Mouse (Mus musculus): ENCODE measurements around the gene Setd2. TPM values are rescaled to one million over a fixed set of nuclear protein-coding genes. Genes with fewer than 3 reads are reported as not detected.

Setd2 gene
- total and polyA plus RNA-seq, 3 experiments: 28.2 to 105 (median 59.2) TPM

DNA sequence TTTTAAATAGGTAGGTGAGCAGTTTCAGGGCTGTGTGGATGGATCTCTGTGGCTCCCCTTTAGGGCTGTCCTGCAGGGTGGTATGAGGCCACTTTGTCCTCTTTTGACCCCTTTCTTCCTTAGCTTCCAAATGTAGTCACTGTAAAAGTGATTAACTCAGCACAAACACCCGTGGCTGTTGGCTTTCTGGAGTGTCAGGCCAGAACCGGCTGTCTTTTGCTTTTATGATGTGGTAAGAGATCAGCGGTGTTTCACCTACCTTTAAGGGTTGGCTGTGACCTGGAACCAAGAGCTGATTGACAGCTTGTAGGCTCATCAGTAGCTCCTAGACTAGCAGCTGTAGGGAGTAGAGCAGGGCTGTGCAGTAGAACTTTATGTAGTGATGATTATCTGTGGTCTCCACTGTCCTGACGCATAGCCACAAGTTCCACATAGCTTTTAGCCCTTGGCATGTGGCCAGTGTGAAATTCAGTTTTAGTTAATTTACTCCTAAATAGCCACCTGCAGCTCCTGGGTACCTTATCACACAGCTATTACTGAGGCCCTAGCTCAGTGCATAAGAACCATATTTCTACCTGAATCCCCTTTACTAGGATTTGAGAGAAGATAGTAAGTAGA is 134.9 kb downstream of the Setd2 start:
- Histone ChIP-seq H3K27me3 (ENCODE audit: control insufficient read depth in 1 of 2, insufficient read depth in 2 of 2, low read length in 2 of 2) (no peaks in the 10 kb centered on the region), H3K4me3 (ENCODE audit: control insufficient read depth in 1 of 2, insufficient read depth in 1 of 2, low read depth in 2 of 2, low read length in 2 of 2) (no peak overlapping the region), H3K4me1 (ENCODE audit: control insufficient read depth in 1 of 2, insufficient read depth in 2 of 2, low read length in 2 of 2) (peaks cover 15 to 38% of the 10 kb centered on the region in 2 experiments), H3K9me3 (replicated peaks; ENCODE audit: insufficient read depth, low read length) (no peaks in the 10 kb centered on the region), H3K79me2 (ENCODE audit: control insufficient read depth, insufficient read depth, low read length, poor library complexity) (peaks cover 7% of the 10 kb centered on the region; the same call in 1 of the 2 replicates), H3K9ac (ENCODE audit: control insufficient read depth, low read depth, low read length, poor library complexity, severe bottlenecking) (no peak overlapping the region), H3K27ac (ENCODE audit: control insufficient read depth, low read depth, low read length) (0 out of 2 replicates have a peak overlapping the region, but pooled peaks have one; percentile 12), H3K36me3 (ENCODE audit: control insufficient read depth in 1 of 2, insufficient read depth in 2 of 2, low read length in 2 of 2) (peaks cover 0 to 33% of the 10 kb centered on the region in 2 experiments; a peak in 2 of 4 replicates)
- TF ChIP-seq SIN3A (IDR thresholded peaks at IDR 0.05; ENCODE audit: low read length) (peak; percentile 37; the same call in 1 of the 2 replicates), RCOR1 (IDR thresholded peaks at IDR 0.05; ENCODE audit: low read depth, low read length) (0 out of 2 replicates have a peak, but pooled peaks have one; percentile 50), MAFK (IDR thresholded peaks at IDR 0.05; ENCODE audit: borderline replicate concordance, low read depth, low read length) (peak; percentile 18; the same call in 1 of the 2 replicates), EP300 (IDR thresholded peaks at IDR 0.05; ENCODE audit: low read depth in 1 of 2, low read length in 2 of 2) (peak; percentile 52 to 71; a peak in 3 of 4 replicates), ETS1 (IDR thresholded peaks at IDR 0.05; ENCODE audit: low read depth, low read length) (peak; percentile 80), POLR2A (IDR thresholded peaks at IDR 0.05; ENCODE audit: control insufficient read depth in 1 of 2, insufficient read depth in 1 of 2, low read depth in 1 of 2, low read length in 2 of 2, poor library complexity in 1 of 2) (no peak), TCF12 (IDR thresholded peaks at IDR 0.05; ENCODE audit: low read depth, low read length) (peak; percentile 77), GATA1 (IDR thresholded peaks at IDR 0.05; ENCODE audit: low read depth, low read length) (peak; percentile 54), TAL1 (IDR thresholded peaks at IDR 0.05; ENCODE audit: low read length) (peak; percentile 63), MXI1 (IDR thresholded peaks at IDR 0.05; ENCODE audit: low read depth, low read length) (no peak)
- DNase-seq (ENCODE audit: low read depth, low spot score): peak; percentile 62

Other genes with a start within 250 kb of the Setd2 start
- 32.6 and 34.6 TPM in 2 replicates for gene Elp6, start 227.4 kb upstream of the Setd2 start, total RNA-seq (2012; rRNA removed)
- 10 to 100 TPM in 1 of 2 experiments, not detected in 1; 29.6 TPM for gene Elp6, start 227.4 kb upstream of the Setd2 start, polyA plus RNA-seq (2012; ENCODE audit: insufficient read depth in 1 of 2, insufficient read length in 2 of 2, low read depth in 1 of 2, low replicate concordance in 2 of 2, missing spikeins in 1 of 2)
- gene Scap, start 199.3 kb upstream of the Setd2 start, total RNA-seq (2012; rRNA removed): 59.0 and 59.4 TPM in 2 replicates
- 10 to 100 TPM in 1 of 2 experiments, not detected in 1; 88.8 TPM for gene Scap, start 199.3 kb upstream of the Setd2 start, polyA plus RNA-seq (2012; ENCODE audit: insufficient read depth in 1 of 2, insufficient read length in 2 of 2, low read depth in 1 of 2, low replicate concordance in 2 of 2, missing spikeins in 1 of 2)
- 7.3 and 8.3 TPM in 2 replicates for gene Ptpn23, start 124.4 kb upstream of the Setd2 start, total RNA-seq (2012; rRNA removed)
- 10 to 100 TPM in 1 of 2 experiments, not detected in 1; 40.1 TPM for gene Ptpn23, start 124.4 kb upstream of the Setd2 start, polyA plus RNA-seq (2012; ENCODE audit: insufficient read depth in 1 of 2, insufficient read length in 2 of 2, low read depth in 1 of 2, low replicate concordance in 2 of 2, missing spikeins in 1 of 2)
- gene Ngp, start 112.8 kb upstream of the Setd2 start, total RNA-seq (2012; rRNA removed): not detected in 2 replicates
- gene Ngp, start 112.8 kb upstream of the Setd2 start, polyA plus RNA-seq (2012; ENCODE audit: insufficient read depth in 1 of 2, insufficient read length in 2 of 2, low read depth in 1 of 2, low replicate concordance in 2 of 2, missing spikeins in 1 of 2): not detected
- 3.8 TPM in 2 replicates for gene Klhl18, start 55.9 kb upstream of the Setd2 start, total RNA-seq (2012; rRNA removed)
- gene Klhl18, start 55.9 kb upstream of the Setd2 start, polyA plus RNA-seq (2012; ENCODE audit: insufficient read depth in 1 of 2, insufficient read length in 2 of 2, low read depth in 1 of 2, low replicate concordance in 2 of 2, missing spikeins in 1 of 2): 1 to 10 TPM in 1 of 2 experiments, not detected in 1; 6.9 TPM
- gene Kif9, start 55.6 kb upstream of the Setd2 start, total RNA-seq (2012; rRNA removed): 0.33 and 0.54 TPM in 2 replicates
- gene Kif9, start 55.6 kb upstream of the Setd2 start, polyA plus RNA-seq (2012; ENCODE audit: insufficient read depth in 1 of 2, insufficient read length in 2 of 2, low read depth in 1 of 2, low replicate concordance in 2 of 2, missing spikeins in 1 of 2): under 1 TPM in 1 of 2 experiments, not detected in 1; 0.72 TPM
- gene Nradd, start 91.9 kb downstream of the Setd2 start, total RNA-seq (2012; rRNA removed): 0.33 and 0.58 TPM in 2 replicates
- gene Nradd, start 91.9 kb downstream of the Setd2 start, polyA plus RNA-seq (2012; ENCODE audit: insufficient read depth in 1 of 2, insufficient read length in 2 of 2, low read depth in 1 of 2, low replicate concordance in 2 of 2, missing spikeins in 1 of 2): 1 to 10 TPM in 1 of 2 experiments, not detected in 1; 1.1 TPM
- gene Nbeal2, start 121.6 kb downstream of the Setd2 start, total RNA-seq (2012; rRNA removed): 7.0 and 9.3 TPM in 2 replicates
- gene Nbeal2, start 121.6 kb downstream of the Setd2 start, polyA plus RNA-seq (2012; ENCODE audit: insufficient read depth in 1 of 2, insufficient read length in 2 of 2, low read depth in 1 of 2, low replicate concordance in 2 of 2, missing spikeins in 1 of 2): 10 to 100 TPM in 1 of 2 experiments, not detected in 1; 17.2 TPM
- gene Ccdc12, start 123.9 kb downstream of the Setd2 start, total RNA-seq (2012; rRNA removed): 122 and 129 TPM in 2 replicates
- gene Ccdc12, start 123.9 kb downstream of the Setd2 start, polyA plus RNA-seq (2012; ENCODE audit: insufficient read depth in 1 of 2, insufficient read length in 2 of 2, low read depth in 1 of 2, low replicate concordance in 2 of 2, missing spikeins in 1 of 2): 100 to 1,000 TPM in 1 of 2 experiments, not detected in 1; 112 TPM
- gene Myl3, start 209.3 kb downstream of the Setd2 start, total RNA-seq (2012; rRNA removed): not detected in 2 replicates
- not detected for gene Myl3, start 209.3 kb downstream of the Setd2 start, polyA plus RNA-seq (2012; ENCODE audit: insufficient read depth in 1 of 2, insufficient read length in 2 of 2, low read depth in 1 of 2, low replicate concordance in 2 of 2, missing spikeins in 1 of 2)
- 0.15 and 0.33 TPM in 2 replicates for gene Pth1r, start 214.5 kb downstream of the Setd2 start, total RNA-seq (2012; rRNA removed)
- gene Pth1r, start 214.5 kb downstream of the Setd2 start, polyA plus RNA-seq (2012; ENCODE audit: insufficient read depth in 1 of 2, insufficient read length in 2 of 2, low read depth in 1 of 2, low replicate concordance in 2 of 2, missing spikeins in 1 of 2): under 1 TPM in 1 of 2 experiments, not detected in 1; 0.77 TPM

All from MEL (cell line).